Mouse (Mus musculus): ENCODE measurements around the gene Zfp61.

Zfp61 gene

DNA sequence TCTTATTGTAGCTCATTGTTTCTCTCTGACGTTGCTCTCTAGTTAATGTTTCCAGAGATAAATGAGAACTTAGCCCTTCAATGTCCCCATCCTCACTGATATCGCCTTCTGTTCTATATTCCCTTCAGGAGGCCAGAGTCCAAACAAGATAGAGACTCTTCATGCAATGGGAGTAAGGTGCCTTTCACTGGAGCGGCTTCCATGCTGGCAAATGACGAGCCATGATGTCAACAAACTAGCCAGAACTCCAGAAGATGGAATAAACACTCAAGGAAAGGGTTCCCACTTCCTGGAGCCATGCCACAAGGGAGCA lies 41.1 kb downstream of the Zfp61 start:
- DNase-seq (ENCODE audit: low spot score) = no peak

DNA sequence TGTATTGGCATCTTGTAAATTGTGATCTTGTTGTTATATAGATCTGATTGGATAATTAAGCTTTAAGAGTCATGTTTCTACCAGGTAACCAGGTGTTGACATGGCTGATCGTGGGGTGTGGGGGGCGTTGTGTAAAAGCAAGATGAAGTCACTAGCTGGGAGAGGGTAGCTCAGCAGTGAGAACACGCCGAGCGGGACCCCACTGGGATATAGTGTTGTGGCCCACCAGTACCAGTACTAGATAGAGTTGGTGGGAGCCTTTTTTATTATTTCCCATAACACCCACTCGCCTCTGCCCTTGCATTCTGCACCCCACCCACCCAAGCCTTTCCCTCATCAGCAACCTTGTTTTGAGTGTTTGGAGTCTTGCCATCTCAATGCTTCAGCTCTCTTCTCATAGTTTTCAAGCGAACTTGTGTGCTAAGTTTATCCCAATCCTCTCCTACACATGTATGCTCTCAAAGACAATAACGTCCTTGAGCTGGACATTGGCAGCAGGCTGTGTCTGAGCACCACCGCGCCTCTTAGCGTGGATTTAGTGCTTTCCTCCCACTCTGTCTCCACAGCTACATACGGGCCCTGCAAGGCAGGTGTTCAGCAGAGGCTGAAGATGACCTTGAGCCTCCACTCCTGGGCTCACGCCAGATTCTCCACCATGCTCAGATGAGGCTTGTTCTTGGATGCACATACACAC lies 41.6 kb downstream of the Zfp61 start:
- no peak for DNase-seq (ENCODE audit: low spot score)

DNA sequence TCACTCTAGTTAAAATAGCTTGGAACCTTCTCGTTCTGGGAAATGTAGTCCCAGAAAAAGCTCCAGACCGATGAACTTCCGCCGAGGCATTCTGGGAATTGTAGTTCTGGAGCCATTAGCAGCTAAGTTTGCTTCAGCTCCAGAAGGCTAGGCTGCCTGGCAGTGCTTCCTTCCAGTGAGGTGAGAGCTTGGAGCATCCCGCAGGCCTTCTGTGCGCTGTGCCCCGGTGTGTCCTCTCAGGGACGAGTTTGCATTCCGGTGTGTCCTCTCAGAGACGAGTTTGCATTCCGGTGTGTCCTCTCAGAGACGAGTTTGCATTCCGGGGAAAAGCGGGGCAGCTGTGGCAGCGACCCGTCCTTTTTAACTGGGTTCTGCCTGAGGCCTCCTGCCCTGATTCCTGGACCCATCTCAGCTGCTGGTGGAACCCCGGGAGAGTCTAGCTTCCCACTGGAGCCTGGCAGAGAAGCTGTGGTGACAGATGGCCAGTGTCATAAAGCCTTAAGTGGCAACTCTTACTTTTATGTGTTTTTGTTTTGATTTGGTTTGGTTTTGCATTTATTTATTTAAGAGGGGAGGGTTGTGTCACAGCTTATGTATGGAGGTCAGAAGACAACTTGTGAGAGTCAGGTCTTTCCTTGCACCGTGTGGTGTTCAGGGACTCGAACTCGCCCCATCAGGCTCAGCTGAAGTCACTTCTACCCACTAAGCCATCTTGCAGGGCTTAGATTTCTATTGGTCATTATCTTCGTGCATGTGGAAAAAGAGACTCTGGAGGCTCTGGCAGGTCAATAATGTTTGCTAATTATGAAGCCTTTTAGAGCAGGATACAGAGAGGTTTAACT lies 46.2 kb downstream of the Zfp61 start, which contains the start of gene Zfp108:
Zfp108 (plus strand) TSS at position 162 of the 842 bp plus-strand sequence.
- DNase-seq (ENCODE audit: low spot score) = peak; percentile 72

DNA sequence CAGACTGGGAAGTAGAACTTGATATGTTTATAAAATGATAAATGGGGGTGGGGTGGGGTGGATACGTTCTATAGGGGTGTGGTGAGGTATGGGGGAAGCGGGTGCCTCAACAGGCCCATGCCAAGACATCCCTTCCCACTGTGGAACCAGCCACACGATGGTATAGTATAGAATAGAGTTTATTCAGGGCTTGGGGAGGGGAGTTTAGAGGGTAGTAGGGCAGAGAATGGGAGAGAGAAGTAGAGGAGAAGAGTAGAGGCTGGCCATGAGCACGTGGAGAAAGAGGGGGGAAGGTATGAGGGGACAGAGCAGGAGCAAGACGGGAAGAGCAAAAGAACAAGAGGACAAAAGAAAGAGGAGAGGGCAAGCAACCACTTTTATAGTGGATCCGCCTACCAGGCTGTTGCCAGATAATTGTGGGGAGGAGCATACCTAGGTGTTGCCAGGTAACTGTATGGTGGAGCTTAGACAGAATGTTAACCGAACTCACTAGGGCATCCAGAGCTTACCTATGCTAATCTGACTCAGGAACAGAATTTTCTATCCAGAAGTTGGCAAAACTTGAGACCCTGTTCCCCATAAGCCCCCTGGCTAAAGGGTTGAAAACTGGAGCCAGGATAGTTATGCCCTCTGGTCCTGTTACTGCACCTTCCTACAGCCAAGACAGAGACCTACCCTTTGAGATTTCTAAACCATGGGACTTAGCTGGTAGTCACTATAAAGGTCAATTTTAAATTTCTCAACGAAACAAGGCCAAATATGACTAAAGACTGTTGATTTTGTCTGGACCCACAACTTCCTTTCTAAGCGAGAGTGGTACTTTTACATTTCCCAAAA lies 47.0 kb downstream of the Zfp61 start:
- no peak for DNase-seq (ENCODE audit: low spot score)
